Comparison of ENCODE assay signal across 11 mouse cellular contexts in the genomic region with DNA sequence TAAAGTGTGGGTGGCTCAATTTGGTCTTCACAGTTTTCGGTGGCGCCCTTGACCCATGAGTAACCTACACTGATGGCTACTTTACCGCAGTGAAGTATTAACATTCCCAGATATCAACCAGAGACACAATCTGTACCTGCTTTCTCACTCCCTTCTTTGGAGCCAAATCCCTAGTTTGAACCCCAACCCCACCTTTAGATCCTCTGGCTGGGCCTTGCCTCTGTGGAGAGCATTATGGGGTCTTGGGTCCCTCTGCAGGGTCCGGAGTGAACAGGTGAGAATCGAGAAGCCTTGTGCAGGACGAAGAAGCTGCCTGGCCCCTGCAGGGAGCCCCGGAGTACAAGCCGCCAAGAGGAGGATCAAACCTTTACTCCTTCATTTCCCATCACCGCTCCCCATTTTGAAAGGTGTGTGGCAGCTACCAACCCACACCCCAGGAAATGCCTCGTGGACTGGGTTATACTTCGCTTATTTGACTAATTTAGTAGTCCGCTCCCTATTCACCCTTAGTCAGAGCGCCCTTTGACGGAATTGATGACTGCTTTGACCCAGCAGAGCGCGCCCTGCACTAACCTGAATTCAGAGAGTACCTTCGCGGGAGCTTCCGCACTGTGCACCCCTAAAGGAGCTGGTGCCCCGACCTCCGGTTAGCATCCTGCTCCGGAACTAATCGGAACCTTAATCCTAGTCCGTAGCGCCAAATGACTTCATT. TPM values are rescaled to one million over a fixed set of nuclear protein-coding genes. Genes with fewer than 3 reads are reported as not detected.
DNase-seq lines count a peak whose midpoint lies in the region; ATAC-seq lines count a peak whose summit lies in the region.
"Had no signal": no experiment of that assay in that cellular context is flagged by ENCODE, and none has a peak within 500 bp of the region (broad histone marks: within the 10 kb centered on the region; RNA-seq: fewer than 3 reads in every experiment).

No protein-coding gene starts in this region.

- peak overlapping the region; percentile 8; the same call in 1 of the 2 replicates for H3K4me3 ChIP-seq in embryonic facial prominence, embryonic 12.5 days
- H3K4me3 ChIP-seq in hindbrain, embryonic 15.5 days = no peak overlapping the region; the same call in 1 of the 2 replicates
- 0 out of 2 replicates have a peak overlapping the region, but pooled peaks have one; percentile 9 for H3K4me3 ChIP-seq in midbrain, embryonic 16.5 days (ENCODE audit: low read depth, low read length)
- H3K4me3 ChIP-seq: liver, embryonic 15.5 days had no signal

- H3K36me3 ChIP-seq in embryonic facial prominence, embryonic 12.5 days = no peaks in the 10 kb centered on the region
- H3K36me3 ChIP-seq in hindbrain, embryonic 15.5 days = no peaks in the 10 kb centered on the region
- H3K36me3 ChIP-seq in midbrain, embryonic 16.5 days (ENCODE audit: control insufficient read depth, insufficient read depth, low read length) = no peaks in the 10 kb centered on the region
- H3K36me3 ChIP-seq: liver, embryonic 15.5 days had no signal

- H3K27ac ChIP-seq in embryonic facial prominence, embryonic 12.5 days = no peak overlapping the region
- H3K27ac ChIP-seq in hindbrain, embryonic 15.5 days (replicated peaks) = no peak overlapping the region
- no peak overlapping the region for H3K27ac ChIP-seq in midbrain, embryonic 16.5 days (ENCODE audit: low read length)
- H3K27ac ChIP-seq: liver, embryonic 15.5 days had no signal

- H3K4me2 ChIP-seq in embryonic facial prominence, embryonic 12.5 days (replicated peaks) = no peak overlapping the region; the same call in 1 of the 2 replicates
- H3K4me2 ChIP-seq in hindbrain, embryonic 15.5 days = 0 out of 2 replicates have a peak overlapping the region, but pooled peaks have one; percentile 4
- peak overlapping the region; percentile 39 for H3K4me2 ChIP-seq in midbrain, embryonic 16.5 days (ENCODE audit: low read length)
- H3K4me2 ChIP-seq: liver, embryonic 15.5 days had no signal

- H3K9me3 ChIP-seq in embryonic facial prominence, embryonic 12.5 days = no peaks in the 10 kb centered on the region
- no peaks in the 10 kb centered on the region for H3K9me3 ChIP-seq in hindbrain, embryonic 15.5 days
- H3K9me3 ChIP-seq in midbrain, embryonic 16.5 days (replicated peaks; ENCODE audit: control insufficient read depth, low read length, poor library complexity, severe bottlenecking) = no peaks in the 10 kb centered on the region
- H3K9me3 ChIP-seq: liver, embryonic 15.5 days had no signal

- no peak for ATAC-seq in embryonic facial prominence, embryonic 12.5 days (ENCODE audit: insufficient number of reproducible peaks, insufficient read depth, low FRiP score, low TSS enrichment)
- ATAC-seq in hindbrain, embryonic 15.5 days (ENCODE audit: low FRiP score, low read depth) = no peak
- ATAC-seq in midbrain, embryonic 16.5 days = peak; percentile 61

- H3K9ac ChIP-seq in embryonic facial prominence, embryonic 12.5 days = no peak overlapping the region
- H3K9ac ChIP-seq in hindbrain, embryonic 15.5 days = no peak overlapping the region
- no peak overlapping the region for H3K9ac ChIP-seq in midbrain, embryonic 16.5 days (ENCODE audit: low read depth, low read length)
- H3K9ac ChIP-seq: liver, embryonic 15.5 days had no signal

- 3% methylated on average over 25 of the region's 25 CpGs for WGBS in embryonic facial prominence, embryonic 12.5 days
- 1% methylated on average over 25 of the region's 25 CpGs for WGBS in hindbrain, embryonic 15.5 days
- WGBS in midbrain, embryonic 16.5 days = under 1% methylated on average over 25 of the region's 25 CpGs

- DNase-seq in embryo, embryonic 10 days (ENCODE audit: low spot score) = peak; percentile 16
- no peak for DNase-seq in adipocyte (ENCODE audit: low spot score)
- DNase-seq in spleen, postnatal 36 days (ENCODE audit: low spot score in 2 of 2) = no peak
- no peak for DNase-seq in thymus, postnatal 25 days
- DNase-seq: adrenal gland, postnatal 36 days; cerebellum, adult 9-10 months; kidney, postnatal 25 days had no signal

- H3K27me3 ChIP-seq in embryonic facial prominence, embryonic 12.5 days = peaks cover 78% of the 10 kb centered on the region
- H3K27me3 ChIP-seq in hindbrain, embryonic 15.5 days = peaks cover 79% of the 10 kb centered on the region
- peaks cover 65% of the 10 kb centered on the region for H3K27me3 ChIP-seq in midbrain, embryonic 16.5 days (ENCODE audit: control insufficient read depth, insufficient read depth, low read depth, low read length)

- peaks cover 11% of the 10 kb centered on the region; the same call in 1 of the 2 replicates for H3K4me1 ChIP-seq in embryonic facial prominence, embryonic 12.5 days
- H3K4me1 ChIP-seq in hindbrain, embryonic 15.5 days (replicated peaks) = peaks cover 10% of the 10 kb centered on the region
- peaks cover 7% of the 10 kb centered on the region; the same call in 1 of the 2 replicates for H3K4me1 ChIP-seq in midbrain, embryonic 16.5 days (ENCODE audit: control insufficient read depth, insufficient read depth, low read length)
- H3K4me1 ChIP-seq: liver, embryonic 15.5 days had no signal

RNA-seq across cellular contexts. Expression of gene Satb2, which starts 5.5 kb away (rescaled TPM):
- polyA plus RNA-seq in embryonic facial prominence, embryonic 12.5 days (2016; fragmentation: Nextera tagmentation; extraction: Ambion mirVana) = 18.9 and 22.2 TPM in 2 replicates
- polyA plus RNA-seq in hindbrain, embryonic 15.5 days (2015; fragmentation: Nextera tagmentation; extraction: Ambion mirVana) = 0.83 and 1.8 TPM in 2 replicates
- 0.92 and 1.6 TPM in 2 replicates for polyA plus RNA-seq in midbrain, embryonic 16.5 days (2015; fragmentation: Nextera tagmentation; extraction: Ambion mirVana)
